Mouse (Mus musculus) spleen, postnatal 4 days (tissue): ENCODE results near the gene Vps13d.

Experiments used
- DNase-seq, 2 experiments: peaks; one replicate each; pipeline ENCODE4 v3.0.0; 2022; ENCODE audit warnings: low spot score in 2 of 2

Gene Vps13d

DNA sequence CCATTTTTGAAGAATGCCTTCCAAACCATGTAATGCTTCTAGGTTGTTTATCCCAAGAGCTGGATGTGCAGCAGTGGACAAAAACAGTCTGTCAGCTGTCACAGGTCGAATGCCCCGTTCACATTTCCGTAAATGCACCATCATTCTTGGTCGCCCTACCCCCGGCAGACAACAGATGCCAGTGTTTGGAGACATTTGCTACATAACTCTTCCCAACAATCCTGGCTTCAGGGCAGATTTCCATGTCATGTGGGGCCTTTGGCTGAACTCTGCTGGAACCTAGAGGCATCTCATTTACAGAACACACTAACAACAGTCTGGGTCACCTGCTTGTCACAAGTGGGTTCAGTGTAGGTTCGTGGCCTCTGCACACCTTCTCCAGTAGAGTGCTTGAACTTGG is 190.6 kb downstream of the Vps13d start:
- DNase-seq, result no peak

DNA sequence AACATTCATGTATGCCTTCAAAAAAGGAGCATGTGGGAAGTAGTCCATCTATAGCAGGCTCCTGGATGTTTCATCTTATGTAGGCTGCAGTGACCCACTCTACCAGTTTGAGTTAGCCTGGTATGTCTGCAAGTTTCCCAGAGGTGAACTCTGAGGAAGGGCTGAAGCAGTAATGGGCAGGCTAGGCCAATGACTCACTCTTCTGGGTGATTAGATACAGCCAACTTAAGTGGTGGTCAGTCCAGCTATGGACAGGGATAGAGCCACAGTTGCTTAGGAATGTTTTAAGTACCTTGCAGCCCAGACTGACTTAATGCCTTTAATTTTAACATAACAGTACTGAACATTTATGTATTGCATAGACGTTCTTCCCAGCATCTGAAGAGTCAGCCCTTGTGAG is 192.1 kb downstream of the Vps13d start:
- DNase-seq, result no peak

GRCm38 (mm10) chr4:144999903-145000382 is 194.9 kb downstream of the Vps13d start:
- DNase-seq, result peak; percentile 86 to 90

GRCm38 (mm10) chr4:144999572-144999880 is 195.3 kb downstream of the Vps13d start:
- DNase-seq, result peak in 1 of 2 experiments; percentile 69

DNA sequence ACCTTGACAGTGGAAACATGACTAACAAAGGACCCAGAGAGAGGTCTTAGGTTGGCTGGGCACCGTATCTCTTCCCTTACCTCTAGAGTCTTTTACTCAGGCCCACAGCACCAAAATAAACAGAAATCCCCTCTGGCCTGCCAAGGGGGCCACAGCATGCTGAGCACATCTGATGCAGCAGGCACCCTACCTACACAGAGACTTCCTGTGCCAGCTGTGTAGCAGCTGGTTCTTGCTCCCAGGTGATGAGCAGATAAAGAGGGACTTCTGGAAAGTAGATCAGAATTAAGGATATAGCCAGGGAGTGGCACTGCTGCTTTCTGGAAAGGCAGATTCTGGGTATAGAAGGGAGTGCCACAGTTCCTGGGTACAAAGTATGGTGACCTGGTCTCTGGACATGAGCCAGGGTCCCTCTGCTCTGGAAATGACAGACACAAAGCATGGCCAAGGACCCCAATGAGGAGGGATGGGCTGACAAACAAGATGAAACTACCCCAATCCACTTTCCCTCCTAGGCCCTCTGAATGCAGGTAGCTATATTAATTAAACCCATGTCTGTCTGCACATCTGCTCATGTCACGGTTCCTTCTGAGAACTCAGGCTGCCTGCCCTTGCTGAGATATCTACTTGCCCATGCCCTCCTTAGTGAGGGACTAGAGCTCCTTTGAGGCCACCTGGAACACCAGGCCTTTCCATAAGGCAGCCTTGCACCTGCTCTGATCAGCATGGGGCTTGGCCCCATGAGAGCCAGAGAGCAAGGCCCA is 195.8 kb downstream of the Vps13d start:
- peak in 1 of 2 experiments; percentile 39 for DNase-seq

GRCm38 (mm10) chr4:144997887-144998658 is 196.7 kb downstream of the Vps13d start:
- DNase-seq, result no peak

DNA sequence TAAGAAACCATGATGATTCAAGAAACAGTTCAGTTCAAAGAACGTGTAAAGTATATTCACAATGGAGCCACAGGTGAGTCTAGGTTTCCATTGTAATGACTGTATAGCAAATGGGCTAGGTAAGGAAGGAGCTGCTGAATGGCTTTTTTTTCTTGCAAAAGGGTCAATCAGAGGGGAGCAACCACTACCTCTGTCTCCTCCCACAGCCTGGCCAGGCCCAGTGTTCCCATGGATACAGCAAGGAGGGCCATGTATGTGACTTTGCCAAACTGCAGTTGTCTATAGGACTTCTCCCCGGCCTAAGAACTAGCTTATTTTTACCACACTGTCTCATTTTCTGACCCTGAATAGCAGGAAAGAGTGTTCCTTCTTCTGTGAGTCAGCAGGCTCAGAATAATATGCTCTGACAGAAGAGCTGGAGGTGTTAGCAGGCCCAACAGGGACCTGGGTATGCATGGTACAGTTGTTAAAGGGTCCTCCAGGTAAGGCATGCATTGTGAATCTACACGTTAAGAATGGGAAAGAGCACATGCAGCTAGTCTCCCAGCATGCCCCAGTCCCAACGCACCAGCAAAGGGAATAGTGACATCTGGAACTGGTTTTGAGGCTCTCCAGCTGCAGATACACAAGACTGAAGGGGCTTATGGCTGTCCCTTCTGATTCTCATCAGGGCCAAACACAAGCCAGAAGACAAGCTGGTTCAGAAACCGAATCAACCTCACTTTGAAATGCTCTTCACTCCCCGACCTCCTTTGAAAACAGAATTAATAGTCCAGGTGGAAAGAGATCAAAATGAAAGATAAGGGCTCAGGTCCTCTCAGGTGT is 197.6 kb downstream of the Vps13d start:
- DNase-seq, result no peak

DNA sequence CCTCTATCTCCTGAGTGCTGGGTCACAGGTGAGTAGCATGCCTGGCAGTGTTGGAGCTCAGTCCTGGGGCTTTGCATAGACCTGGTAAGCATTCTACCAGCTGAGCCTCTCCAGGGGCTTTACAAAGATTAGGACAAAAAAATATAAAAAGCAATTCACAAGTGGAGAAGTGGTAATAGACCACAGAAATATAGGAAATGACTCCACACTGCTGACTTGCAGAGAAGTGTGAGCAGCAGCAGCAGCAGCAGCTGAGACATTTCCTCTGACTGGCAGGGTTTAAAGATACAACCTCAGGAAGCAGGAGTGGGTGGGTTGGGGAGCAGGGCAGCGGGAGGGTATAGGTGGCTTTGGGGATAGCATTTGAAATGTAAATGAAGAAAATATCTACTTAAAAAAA is 199.0 kb downstream of the Vps13d start:
- DNase-seq, result no peak

- no peak for DNase-seq
These were observed 201.5 kb downstream of the Vps13d start for GRCm38 (mm10) chr4:144993047-144993917.

GRCm38 (mm10) chr4:144992413-144992812 is 202.4 kb downstream of the Vps13d start:
- no peak for DNase-seq

DNA sequence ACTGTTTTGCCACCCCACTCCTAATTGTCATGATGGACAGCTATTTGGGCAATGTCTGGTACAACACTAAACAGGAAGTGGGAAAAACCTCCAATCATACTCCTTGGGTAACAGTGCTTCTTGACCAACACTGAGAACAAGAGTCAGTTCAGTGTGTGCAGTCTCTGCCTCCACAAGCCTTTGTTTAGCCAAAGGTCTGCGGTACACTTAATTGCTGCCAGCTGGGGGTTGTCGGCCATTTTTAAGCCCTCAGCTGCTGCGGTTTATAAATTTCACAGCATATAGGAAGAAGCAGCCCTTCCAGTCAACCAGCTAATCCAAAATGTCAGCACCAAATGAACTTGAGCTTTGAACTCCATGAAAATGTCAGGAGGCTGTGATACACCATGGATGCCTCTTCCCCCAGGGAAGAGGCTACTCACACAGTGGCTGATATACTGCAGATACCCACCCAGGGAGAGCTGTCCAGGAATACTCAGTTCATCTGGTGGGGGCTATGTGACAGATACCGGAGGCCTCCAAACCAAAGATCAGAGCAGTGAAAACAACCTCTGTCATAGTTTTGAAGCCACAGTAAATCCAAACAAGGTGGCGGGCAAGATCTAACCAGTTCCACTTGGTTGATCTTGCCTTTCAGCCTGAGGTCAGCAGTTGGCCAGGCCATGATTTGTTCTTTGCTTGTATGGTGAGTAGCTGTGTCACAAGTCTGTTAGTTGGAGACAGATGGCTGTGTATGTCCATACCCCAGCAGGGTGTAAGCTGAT is 206.2 kb downstream of the Vps13d start:
- DNase-seq, result no peak

DNA sequence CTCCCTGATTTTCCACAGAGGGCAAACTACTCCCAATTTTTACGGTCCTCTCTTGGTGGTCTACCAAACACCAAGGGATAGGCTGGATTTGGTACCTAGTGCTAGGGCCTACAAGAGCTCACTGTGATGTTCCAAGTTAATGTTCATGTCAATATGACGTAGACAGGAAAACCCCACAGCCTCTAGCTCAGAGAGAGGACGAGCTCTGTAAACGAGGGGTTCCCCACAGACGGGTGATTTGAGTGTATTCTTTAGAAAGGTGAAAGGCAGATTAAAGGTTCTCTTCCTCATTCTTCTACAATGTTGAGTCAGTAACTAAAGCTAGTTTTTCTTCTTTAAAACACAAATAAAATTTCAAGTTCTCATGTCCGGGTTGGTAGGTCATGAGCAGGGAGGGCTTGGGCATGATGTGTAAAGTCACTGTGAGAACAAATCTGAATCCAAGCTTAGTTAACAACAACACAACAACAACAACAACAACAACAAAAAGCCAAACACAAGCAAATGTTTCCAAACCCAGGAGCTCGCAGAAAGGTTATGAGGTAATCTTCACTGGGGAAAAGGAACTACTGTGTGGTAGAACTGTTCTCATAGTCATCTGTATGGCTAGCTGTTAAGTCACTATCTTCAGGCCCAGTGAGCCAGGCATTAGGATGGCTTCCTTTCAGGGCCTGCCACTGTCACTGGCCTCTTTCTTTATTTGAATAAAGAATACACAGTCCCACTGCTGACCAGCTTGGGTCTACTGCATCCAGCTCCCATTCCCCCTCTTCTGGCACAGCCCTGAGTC is 208.6 kb downstream of the Vps13d start:
- no peak for DNase-seq

DNA sequence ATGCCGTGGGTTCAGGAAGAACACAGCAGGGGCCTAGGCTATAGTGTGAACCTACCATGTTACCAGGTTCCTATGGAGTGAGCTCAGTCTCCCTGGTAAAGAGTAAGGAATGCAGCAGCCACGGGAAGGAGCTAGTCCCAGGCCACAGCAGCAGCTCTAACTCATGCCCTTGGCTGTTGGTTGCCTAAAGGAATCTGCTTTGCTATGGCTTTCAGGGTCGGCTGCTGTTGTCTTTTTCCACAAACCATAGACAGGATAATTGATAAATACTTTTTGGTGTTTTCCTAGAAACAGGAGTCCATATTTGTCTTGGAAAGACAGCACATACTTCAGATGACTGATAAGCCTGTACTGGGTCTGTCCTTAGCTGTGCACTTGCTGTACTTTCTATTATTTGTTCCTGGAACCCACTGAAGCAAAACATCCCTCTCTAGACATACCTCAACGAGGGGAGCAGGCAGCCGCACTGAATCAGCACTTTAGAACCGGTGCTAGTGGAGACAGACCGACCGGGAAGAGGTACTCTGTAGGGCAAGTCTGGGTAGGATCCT is 210.9 kb downstream of the Vps13d start:
- DNase-seq, result no peak

DNA sequence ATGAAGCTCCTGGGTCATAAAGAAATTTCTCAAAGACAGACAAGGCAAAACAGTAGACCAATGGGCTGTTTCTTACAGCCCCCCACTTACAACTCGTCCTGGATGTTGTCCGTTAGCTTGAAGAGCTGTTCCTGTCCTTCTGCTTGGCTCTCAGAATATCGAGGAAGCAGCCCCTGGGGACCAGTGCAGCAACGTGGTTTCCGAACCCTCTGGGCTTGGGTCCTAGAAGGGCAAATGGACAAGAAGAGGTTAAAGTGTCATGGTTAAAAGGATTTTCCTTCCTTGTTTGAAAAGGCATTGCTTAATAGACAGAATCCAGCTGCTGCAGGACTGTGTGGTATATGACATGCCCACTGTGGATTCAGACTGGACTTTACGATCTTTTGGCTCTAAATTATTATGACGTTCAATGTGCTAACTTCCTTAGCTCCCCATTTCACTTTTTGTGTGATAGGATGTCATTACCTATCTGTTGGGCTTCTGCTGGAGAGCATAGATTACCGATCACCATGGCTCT is 211.5 kb downstream of the Vps13d start:
- no peak for DNase-seq

DNA sequence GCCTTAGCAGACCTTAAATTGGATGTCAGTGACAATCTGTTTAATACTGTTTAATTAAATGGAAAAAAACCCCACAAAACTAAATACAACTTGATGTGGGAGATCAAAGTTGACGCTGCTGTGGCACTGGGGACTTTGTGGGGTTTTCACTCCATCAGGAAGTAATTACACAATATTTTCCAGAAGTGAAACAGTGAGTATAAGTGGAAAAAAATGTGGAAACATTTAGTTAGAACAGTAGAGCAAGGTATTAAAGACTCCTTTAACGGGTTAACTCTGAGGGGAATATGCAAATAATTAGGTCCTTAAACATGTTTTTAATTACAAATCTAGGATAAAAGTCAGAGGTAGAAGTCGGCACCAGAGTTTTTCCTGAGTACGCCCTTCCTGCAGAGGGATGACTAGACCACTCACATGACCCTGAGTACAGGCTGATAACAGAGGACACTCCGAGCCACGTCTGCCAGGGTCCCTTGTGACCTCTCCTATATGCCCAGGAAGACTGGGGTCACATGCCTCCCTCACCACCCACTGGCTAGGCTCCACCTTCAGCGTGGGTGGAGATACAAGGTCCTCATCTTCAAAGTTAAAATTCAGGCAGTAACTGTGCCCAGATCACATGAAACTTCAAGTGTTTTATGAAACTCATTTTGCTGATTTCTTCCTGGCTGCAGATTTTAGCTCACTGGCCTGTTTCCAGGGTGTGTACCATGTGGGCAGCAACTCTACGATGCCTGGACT is 213.8 kb downstream of the Vps13d start:
- peak in 1 of 2 experiments; percentile 54 for DNase-seq

DNA sequence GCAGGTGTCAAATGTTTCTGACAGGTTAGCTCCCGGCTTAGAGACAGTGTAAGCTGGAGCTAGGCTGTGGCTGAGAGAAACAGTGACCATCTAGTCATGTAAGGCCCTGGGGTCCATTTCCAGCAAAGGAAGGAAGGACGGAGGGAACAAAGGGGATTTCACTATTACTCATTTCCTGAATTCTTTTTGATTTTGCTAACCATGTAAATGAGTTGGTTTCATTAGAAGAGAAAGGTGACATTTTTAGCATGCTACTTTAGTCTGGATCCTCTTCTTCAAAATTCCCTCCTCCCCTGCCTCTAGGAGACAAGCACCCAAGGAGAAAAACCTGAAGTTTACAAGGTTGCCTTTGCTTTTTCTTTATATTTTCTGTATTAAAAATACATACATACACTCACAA is 214.7 kb downstream of the Vps13d start:
- DNase-seq, result no peak

DNA sequence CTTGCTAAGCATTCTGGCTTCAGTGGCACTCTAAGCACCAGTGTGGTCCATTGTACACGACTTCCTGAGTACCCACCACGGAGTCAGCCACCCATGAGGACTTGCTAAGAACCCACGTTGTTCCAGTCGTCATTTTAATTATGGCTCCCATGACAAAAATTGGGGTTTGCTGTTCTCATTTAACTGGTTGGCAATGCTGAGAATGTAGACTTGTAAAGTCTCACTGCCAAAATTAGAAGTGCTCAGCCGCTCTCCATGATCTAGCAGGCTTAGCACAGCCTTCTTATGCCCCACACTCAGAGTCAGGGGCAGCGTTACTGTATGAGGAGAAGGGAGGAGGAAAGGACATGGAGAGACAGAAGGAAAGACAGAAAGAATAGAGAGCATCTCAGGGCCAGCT is 216.8 kb downstream of the Vps13d start:
- no peak for DNase-seq

GRCm38 (mm10) chr4:144977057-144977456 is 217.7 kb downstream of the Vps13d start:
- no peak for DNase-seq
